Comparison of ENCODE assay signal across 27 mouse cellular contexts in the genomic region with DNA sequence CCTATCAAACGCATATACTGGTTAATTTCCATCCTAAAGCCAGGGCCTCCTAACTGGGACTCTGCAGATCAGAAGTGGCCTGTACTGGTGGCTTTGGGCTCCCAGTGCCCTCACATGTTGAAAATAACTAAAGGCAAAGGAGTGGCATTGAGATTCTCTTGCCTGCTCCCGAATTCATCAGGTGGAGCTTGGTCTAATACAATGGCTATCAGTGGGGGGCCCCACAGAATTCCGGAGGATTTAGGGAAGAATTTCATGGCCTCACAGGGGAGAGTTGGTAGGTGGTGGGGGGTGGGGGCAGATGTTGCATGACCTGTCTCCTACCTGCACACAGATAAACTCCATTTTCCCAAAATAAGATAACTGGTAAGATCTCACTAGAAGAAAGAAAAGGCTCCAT.
DNase-seq lines count a peak whose midpoint lies in the region; ATAC-seq and TF ChIP-seq lines count a peak whose summit lies in the region.
"Had no signal": no experiment of that assay in that cellular context is flagged by ENCODE, and none has a peak within 500 bp of the region (broad histone marks: within the 10 kb centered on the region; RNA-seq: fewer than 3 reads in every experiment).

No protein-coding gene starts in this region.

- peaks cover 18% of the 10 kb centered on the region for H3K4me1 ChIP-seq in forebrain, embryonic 10.5 days
- peaks cover 11% of the 10 kb centered on the region for H3K4me1 ChIP-seq in forebrain, embryonic 12.5 days
- peaks cover 63% of the 10 kb centered on the region for H3K4me1 ChIP-seq in E14TG2a.4 (replicated peaks; ENCODE audit: low read depth, low read length)
- H3K4me1 ChIP-seq in limb, embryonic 10.5 days = peaks cover 4% of the 10 kb centered on the region; the same call in 1 of the 2 replicates
- H3K4me1 ChIP-seq: embryonic facial prominence, embryonic 13.5 days; embryonic facial prominence, embryonic 15.5 days had no signal

- 5% methylated on average over 3 of the region's 3 CpGs for WGBS in forebrain, embryonic 10.5 days
- WGBS in forebrain, embryonic 12.5 days = 5% methylated on average over 3 of the region's 3 CpGs
- 21% methylated on average over 3 of the region's 3 CpGs for WGBS in limb, embryonic 10.5 days

- 0 out of 2 replicates have a peak, but pooled peaks cover 4% of the 10 kb centered on the region for H3K27me3 ChIP-seq in forebrain, embryonic 10.5 days (ENCODE audit: poor library complexity, severe bottlenecking)
- H3K27me3 ChIP-seq in forebrain, embryonic 12.5 days = no peaks in the 10 kb centered on the region
- no peaks in the 10 kb centered on the region for H3K27me3 ChIP-seq in E14TG2a.4 (ENCODE audit: insufficient read depth, low read length)
- H3K27me3 ChIP-seq in limb, embryonic 10.5 days (ENCODE audit: low read depth, poor library complexity, severe bottlenecking) = no peaks in the 10 kb centered on the region
- H3K27me3 ChIP-seq: embryonic facial prominence, embryonic 13.5 days; embryonic facial prominence, embryonic 15.5 days; Patski had no signal

- H3K9ac ChIP-seq in forebrain, embryonic 12.5 days = no peak overlapping the region
- H3K9ac ChIP-seq: embryonic facial prominence, embryonic 13.5 days; embryonic facial prominence, embryonic 15.5 days had no signal

- H3K36me3 ChIP-seq in forebrain, embryonic 10.5 days (replicated peaks) = no peaks in the 10 kb centered on the region
- no peaks in the 10 kb centered on the region for H3K36me3 ChIP-seq in forebrain, embryonic 12.5 days (replicated peaks)
- H3K36me3 ChIP-seq in E14TG2a.4 (ENCODE audit: insufficient read depth, low read length) = no peaks in the 10 kb centered on the region
- H3K36me3 ChIP-seq in limb, embryonic 10.5 days = no peaks in the 10 kb centered on the region
- H3K36me3 ChIP-seq: embryonic facial prominence, embryonic 13.5 days; embryonic facial prominence, embryonic 15.5 days; G1E had no signal

- H3K27ac ChIP-seq in forebrain, embryonic 10.5 days = peak overlapping the region; percentile 15; the same call in 1 of the 2 replicates
- no peak overlapping the region for H3K27ac ChIP-seq in forebrain, embryonic 12.5 days
- H3K27ac ChIP-seq in limb, embryonic 10.5 days = no peak overlapping the region
- H3K27ac ChIP-seq: embryonic facial prominence, embryonic 13.5 days; embryonic facial prominence, embryonic 15.5 days had no signal

- ATAC-seq in forebrain, embryonic 12.5 days (ENCODE audit: low FRiP score) = no peak
- ATAC-seq: activated CD4-positive, CD25-positive, alpha-beta regulatory T cell, adult 4 months; CD4-positive, CD25-positive, alpha-beta regulatory T cell, adult 4 months; forebrain, embryonic 14.5 days; forebrain, embryonic 16.5 days; Patski had no signal

- no peaks in the 10 kb centered on the region for H3K9me3 ChIP-seq in forebrain, embryonic 10.5 days
- H3K9me3 ChIP-seq in forebrain, embryonic 12.5 days = no peaks in the 10 kb centered on the region
- no peaks in the 10 kb centered on the region for H3K9me3 ChIP-seq in E14TG2a.4 (ENCODE audit: low read length)
- no peaks in the 10 kb centered on the region for H3K9me3 ChIP-seq in limb, embryonic 10.5 days (replicated peaks)
- H3K9me3 ChIP-seq: embryonic facial prominence, embryonic 13.5 days; embryonic facial prominence, embryonic 15.5 days had no signal

- no peak overlapping the region for H3K4me2 ChIP-seq in forebrain, embryonic 12.5 days
- H3K4me2 ChIP-seq: embryonic facial prominence, embryonic 13.5 days; embryonic facial prominence, embryonic 15.5 days had no signal

- DNase-seq in forebrain, embryonic 10.5 days (ENCODE audit: extremely low spot score, low spot score) = no peak
- DNase-seq in ES-CJ7 (ENCODE audit: low read depth, low spot score) (peak; percentile 93), R1 (ENCODE audit: low read depth, low spot score) (peak; percentile 99)
- DNase-seq in urinary bladder, postnatal 36 days (ENCODE audit: low spot score in 2 of 2) = no peak
- DNase-seq in limb, embryonic 10.5 days (ENCODE audit: low spot score) = no peak
- DNase-seq in urinary bladder, adult 2 months (ENCODE audit: low spot score) = no peak
- DNase-seq: adrenal gland, adult 8-10 months; adrenal gland, postnatal 14 days; adrenal gland, postnatal 36 days; B cell, adult 2 months; cerebellum, adult 11-12 months; cerebellum, adult 2 months; cerebellum, adult 9-10 months; cerebellum, postnatal 10 days; cerebellum, postnatal 36 days; embryo, embryonic 11 days had no signal

- no peak overlapping the region for H3K4me3 ChIP-seq in forebrain, embryonic 10.5 days
- H3K4me3 ChIP-seq in forebrain, embryonic 12.5 days (replicated peaks) = no peak overlapping the region
- peak overlapping the region; percentile 68; the same call in 1 of the 2 replicates for H3K4me3 ChIP-seq in E14TG2a.4 (replicated peaks; ENCODE audit: low read length)
- H3K4me3 ChIP-seq in limb, embryonic 10.5 days = no peak overlapping the region
- H3K4me3 ChIP-seq: embryonic facial prominence, embryonic 13.5 days; embryonic facial prominence, embryonic 15.5 days; erythroblast, embryonic 14.5 days had no signal

- no peak for TF ChIP-seq CTCF in E14TG2a.4 (conservative IDR thresholded peaks at IDR 0.05; ENCODE audit: low read length)

Comparison
In these comparisons a context has a peak if more than half of its experiments do, and no peak if none do; other contexts are left out.
1. DNase-seq: peak in ES-CJ7 (single experiment) and R1 (single experiment); none in forebrain, embryonic 10.5 days (single experiment), urinary bladder, postnatal 36 days (0 of 2), limb, embryonic 10.5 days (single experiment) and urinary bladder, adult 2 months (single experiment).